Mouse (Mus musculus) urinary bladder, adult 18-20 months (tissue): ENCODE results near the gene Cpsf6.

Source experiments
- DNase-seq, 2 experiments: peaks; one replicate each; pipeline ENCODE4 v3.0.0; 2022; ENCODE audit warnings: low spot score in 2 of 2, mixed read lengths in 2 of 2

The Cpsf6 gene

DNA sequence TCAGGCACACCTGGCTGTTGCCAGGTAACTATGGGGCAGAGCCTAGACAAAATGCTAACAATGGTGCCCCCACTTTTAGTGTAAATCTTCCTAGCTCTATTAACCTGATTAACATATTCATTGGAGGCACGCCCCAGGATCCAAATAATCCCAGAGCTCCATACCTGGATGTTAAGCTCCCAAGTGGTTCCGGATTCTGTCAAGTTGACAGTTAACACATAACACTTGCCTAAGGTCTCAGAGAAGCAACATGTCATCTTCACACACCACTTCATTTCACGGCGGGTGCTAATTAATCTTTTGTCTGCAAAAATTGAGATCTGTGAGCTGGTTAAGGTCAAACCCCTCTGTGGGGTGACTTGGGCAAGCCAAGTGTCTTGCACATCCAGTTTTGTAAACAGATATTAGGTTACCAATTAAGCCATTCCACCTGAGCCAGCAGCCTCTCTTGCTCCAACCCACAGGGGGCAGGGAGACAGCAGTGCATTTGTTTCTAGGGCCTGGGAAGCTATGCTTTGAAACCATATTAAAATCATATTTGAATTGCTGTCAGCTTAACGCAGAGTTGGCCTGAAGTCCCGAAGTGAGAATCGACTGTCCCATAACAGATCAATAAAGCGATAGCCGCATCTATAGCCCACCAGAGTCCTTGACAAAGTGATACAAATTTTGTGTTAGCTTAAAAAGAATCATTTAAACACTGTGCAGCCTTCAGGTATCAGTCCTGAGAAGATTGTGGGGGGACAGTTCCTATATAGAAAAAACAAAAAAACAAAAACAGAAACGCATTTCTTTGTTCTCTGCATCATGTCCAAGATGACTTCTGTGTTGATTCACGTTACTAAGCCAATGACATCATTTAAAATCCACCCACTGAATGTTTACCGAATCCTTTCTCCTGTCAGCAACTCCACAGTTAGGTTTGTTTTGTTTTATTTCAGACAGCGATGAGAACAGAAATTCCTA lies 34.0 kb upstream of the Cpsf6 start:
- no peak for DNase-seq

GRCm38 (mm10) chr10:117412474-117413057 lies 32.8 kb upstream of the Cpsf6 start:
- no peak for DNase-seq

- DNase-seq, result no peak
Observed at GRCm38 (mm10) chr10:117411716-117412473, 32.1 kb upstream of the Cpsf6 start.

DNA sequence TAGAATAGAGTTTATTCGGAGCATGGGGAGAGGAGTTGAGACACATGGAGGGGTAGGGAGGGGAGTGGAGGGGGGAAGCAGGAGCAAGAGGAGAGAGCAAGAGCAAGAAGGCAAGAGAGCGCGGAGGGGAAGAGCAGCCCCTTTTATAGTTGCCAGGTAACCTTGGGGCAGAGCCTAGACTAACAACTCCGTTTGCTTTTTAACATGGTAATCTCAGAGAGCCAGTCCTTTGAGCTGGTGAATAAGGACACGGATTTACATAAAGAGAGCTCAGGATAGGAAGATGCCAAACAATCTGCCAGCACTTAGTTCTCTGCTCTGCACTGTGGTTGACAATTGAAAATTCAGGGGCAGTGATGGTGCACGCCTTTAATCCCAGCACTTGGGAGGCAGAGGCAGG lies 31.3 kb upstream of the Cpsf6 start:
- no peak for DNase-seq

DNA sequence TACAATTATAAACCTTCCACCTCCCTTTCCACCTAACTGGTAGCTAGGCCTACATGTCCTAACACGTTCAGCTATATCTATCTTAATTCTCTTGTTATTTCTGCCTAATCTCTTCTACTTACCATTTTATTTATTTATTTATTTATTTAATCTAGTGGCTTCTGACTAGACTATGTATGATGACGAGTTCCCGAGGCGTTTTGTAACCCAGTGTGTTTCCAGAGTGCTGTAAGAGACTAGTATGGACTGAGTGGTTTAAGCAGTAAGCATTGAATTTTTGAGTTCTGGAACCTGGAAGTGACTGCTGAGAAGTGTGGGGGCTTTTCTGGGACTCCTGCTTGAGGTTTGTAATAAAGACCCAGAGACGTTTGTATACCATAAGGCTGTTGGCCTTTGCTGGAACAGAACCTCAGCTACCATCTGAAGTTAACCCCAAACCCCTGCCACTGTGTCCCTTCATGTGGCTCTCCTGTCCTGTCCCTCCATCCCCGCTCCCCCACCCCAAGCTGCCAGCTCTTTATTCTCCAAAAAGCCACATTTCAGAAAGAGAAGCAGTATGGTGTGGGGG lies 30.8 kb upstream of the Cpsf6 start:
- no peak for DNase-seq

DNA sequence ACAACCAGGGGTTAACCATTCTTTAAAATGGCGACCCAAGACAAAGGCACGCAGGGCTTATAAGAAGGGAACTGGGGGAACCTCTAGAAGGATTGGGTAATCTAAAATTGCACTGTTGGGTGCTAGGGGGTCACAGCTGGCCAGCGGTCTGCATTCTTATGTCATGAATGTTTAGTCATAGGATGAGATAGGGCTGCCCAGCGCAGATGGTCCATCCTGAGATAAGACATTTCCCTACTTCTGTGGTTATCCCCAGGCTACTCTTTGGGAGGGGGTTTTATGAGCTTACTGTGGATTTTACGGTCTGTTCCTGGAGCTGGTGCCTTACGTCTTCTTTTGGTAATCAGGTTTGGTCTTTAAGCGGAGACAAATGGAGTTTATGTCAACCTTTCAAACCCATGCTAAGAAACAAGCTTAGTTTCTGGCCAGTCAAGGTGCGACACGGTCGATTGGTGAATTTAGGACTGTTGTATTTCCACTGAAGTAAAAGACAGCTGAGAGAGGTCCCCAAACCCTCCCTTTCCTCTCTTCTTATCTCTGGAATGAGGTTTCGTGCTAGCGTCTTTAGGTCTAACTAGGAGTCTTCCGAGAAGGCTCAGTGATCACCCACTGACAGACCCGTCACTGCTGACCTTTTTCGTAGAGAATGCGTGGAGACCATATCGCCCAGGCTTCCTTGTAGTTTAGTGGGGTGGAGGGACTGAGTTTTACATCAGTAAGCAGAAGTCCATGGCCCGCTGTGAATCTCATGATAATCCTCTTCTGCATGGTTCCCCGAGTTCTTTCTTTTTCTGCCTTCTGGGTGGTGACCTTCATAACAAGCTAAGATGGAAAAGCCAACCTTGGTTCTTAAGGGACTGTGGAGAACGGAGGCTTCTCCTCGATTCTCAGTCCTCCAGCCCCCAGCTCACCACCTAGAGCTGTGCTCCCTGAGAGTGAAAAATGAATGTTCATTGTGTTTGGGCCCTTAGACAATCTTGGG lies 29.8 kb upstream of the Cpsf6 start:
- no peak for DNase-seq

DNA sequence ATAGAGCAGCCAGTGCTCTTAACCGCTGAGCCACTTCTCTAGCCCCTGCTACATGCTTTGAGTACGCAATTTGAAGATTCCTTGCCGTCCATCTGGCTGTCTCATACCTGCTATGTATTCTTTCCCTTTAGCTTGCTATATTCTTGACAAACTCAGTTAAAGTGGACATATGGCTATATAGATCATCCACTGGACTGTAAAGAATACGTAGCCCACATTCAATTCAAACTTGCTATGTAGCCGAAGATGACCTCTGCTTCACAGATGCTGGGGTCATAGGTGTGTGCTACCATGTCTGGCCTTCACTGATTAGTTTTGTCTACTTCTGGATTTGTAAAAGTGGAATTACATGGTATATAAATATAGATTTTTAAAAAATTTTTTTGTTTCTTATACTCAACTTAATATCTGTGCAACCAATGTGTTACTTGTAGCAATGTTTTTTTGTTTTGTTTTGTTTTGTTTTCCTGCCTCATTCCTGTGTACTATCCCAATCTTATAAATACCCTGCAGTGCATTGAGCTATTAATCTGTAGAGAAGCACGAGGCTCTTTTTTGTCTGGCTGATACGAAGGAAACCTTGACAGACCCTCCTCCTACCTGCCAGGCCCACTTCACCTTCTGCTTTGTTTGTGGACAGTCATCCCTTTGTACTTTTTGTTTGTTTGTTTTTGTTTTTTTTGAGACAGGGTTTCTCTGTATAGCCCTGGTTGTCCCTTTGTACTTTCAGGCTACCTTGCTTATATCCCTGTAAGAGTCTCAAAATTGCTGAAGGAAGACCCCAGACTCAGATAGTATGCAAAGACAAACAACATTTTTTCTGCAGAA lies 28.9 kb upstream of the Cpsf6 start:
- DNase-seq, result no peak

GRCm38 (mm10) chr10:117407734-117408288 lies 28.0 kb upstream of the Cpsf6 start:
- DNase-seq, result no peak

GRCm38 (mm10) chr10:117406843-117407733 lies 27.3 kb upstream of the Cpsf6 start:
- DNase-seq, result no peak

DNA sequence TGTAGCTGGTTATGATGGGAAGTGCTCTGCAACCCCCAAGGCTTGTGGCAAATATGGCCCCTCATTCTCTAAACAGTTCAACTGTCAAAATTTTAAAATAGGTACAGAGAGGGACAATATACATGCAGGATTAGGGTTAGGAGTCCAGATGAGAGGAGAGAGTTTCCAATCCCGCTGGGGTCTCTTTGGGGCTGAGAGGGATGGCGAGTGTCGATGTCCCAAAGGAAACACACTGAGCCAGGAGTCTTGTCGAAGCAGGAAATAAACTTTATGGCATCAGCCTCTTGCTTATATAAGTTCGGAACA lies 26.4 kb upstream of the Cpsf6 start:
- DNase-seq, result no peak

- no peak for DNase-seq
Observed at GRCm38 (mm10) chr10:117405526-117406282, 25.9 kb upstream of the Cpsf6 start.

- no peak for DNase-seq
Observed at GRCm38 (mm10) chr10:117404384-117404783, 24.6 kb upstream of the Cpsf6 start.

DNA sequence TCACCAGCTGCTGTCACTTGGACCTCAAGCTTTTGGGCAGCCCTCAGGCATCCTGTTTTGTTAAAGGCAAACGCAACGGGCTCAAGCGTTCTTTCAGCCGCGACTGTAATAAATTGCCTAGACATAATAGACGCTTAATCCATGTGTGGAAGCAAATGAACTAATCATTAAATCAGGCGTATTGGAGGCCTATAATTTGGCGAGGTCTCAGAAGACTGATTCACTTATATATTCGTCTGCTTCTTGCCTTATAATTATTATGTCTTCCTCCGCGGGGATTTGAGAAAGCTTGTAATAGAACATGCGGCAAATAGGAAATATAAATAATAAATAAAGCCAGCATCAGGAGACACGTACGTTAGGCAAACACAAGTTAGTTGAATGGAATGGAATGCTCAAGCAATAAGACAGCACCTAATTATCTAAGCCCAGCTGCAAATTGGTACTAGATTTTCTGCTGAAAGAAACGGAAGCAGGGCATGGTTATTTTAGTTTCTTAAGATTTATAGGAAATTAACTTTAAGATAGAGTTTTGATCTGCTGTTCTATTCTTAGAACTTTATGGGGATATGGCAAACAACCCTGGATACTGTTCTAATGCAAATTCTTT lies 23.6 kb upstream of the Cpsf6 start:
- no peak for DNase-seq

GRCm38 (mm10) chr10:117402403-117403333 lies 22.9 kb upstream of the Cpsf6 start:
- DNase-seq, result no peak

DNA sequence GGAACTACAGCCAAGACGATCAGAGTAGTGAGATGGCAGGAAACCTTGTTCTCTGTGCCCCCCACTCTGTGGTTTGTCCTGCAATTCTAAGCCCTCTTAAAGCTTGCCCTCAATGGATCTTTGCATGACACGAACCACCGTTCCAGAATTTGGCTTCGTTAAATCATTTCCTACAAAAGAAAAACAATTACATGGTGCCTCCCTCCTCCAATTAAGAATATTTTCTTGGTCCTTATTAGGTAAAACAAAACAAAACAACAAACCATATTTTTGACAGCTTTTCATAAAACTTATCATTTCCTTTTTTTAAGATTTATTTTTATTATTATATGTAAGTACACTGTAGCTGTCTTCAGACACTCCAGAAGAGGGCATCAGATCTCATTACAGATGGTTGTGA lies 21.5 kb upstream of the Cpsf6 start:
- no peak for DNase-seq

- no peak for DNase-seq
Observed at GRCm38 (mm10) chr10:117400246-117400954, 20.6 kb upstream of the Cpsf6 start.
